Mouse (Mus musculus) midbrain, embryonic 15.5 days (tissue): ENCODE measurements around the gene Ccnd2. TPM values are rescaled to one million over a fixed set of nuclear protein-coding genes. Genes with fewer than 3 reads are reported as not detected.

Experiments
- ATAC-seq: fragments of 200-750 bp; cut with Nextera tagmentation; replicated peaks from 2 replicates; pipeline ENCODE4 v1.8.0; 2017; ENCODE audit warnings: moderate TSS enrichment
- H3K27ac ChIP-seq: fragments of 300-500 bp; sonication (generic); 2 replicates; pipeline ENCODE4 v1.5.1; 2015; ENCODE audit warnings: mild to moderate bottlenecking, inconsistent platforms
- H3K27me3 ChIP-seq: fragments of 300-500 bp; sonication (generic); replicated peaks from 2 replicates; pipeline ENCODE4 v1.6.1; 2015; ENCODE audit warnings: inconsistent platforms
- H3K36me3 ChIP-seq: fragments of 300-500 bp; sonication (generic); replicated peaks from 2 replicates; pipeline ENCODE4 v1.6.1; 2015; ENCODE audit warnings: inconsistent platforms
- H3K4me1 ChIP-seq: fragments of 300-500 bp; sonication (generic); 2 replicates; pipeline ENCODE4 v1.6.1; 2015; ENCODE audit warnings: inconsistent platforms
- H3K4me2 ChIP-seq: fragments of 300-500 bp; sonication (generic); 2 replicates; pipeline ENCODE4 v1.6.1; 2015; ENCODE audit warnings: inconsistent platforms, mild to moderate bottlenecking, moderate library complexity
- H3K4me3 ChIP-seq: fragments of 300-500 bp; sonication (generic); 2 replicates; pipeline ENCODE4 v1.5.1; 2015; ENCODE audit warnings: mild to moderate bottlenecking, inconsistent platforms
- H3K9ac ChIP-seq: fragments of 300-500 bp; sonication (generic); 2 replicates; pipeline ENCODE4 v1.6.1; 2015; ENCODE audit warnings: mild to moderate bottlenecking, inconsistent platforms
- H3K9me3 ChIP-seq: fragments of 300-500 bp; sonication (generic); 2 replicates; pipeline ENCODE4 v1.6.1; 2016; ENCODE audit warnings: inconsistent platforms
- WGBS: fragments of 180-500 bp; shearing (Covaris S2); methylation state at CpG from one replicate; pipeline ENCODE4 v1.1.7; 2015; ENCODE audit warnings: mixed read lengths; 5-methylcytosine and 5-hydroxymethylcytosine counted together
- polyA plus RNA-seq: library from polyadenylated mRNA; unstranded; fragments of >200 nt; fragmentation: Nextera tagmentation; extraction: Ambion mirVana; gene quantifications from 2 replicates; pipeline ENCODE4 v1.2.1, GENCODE M21; 2015

Ccnd2 gene
- polyA plus RNA-seq, 1 experiment from 2014 or later: 320 TPM

DNA sequence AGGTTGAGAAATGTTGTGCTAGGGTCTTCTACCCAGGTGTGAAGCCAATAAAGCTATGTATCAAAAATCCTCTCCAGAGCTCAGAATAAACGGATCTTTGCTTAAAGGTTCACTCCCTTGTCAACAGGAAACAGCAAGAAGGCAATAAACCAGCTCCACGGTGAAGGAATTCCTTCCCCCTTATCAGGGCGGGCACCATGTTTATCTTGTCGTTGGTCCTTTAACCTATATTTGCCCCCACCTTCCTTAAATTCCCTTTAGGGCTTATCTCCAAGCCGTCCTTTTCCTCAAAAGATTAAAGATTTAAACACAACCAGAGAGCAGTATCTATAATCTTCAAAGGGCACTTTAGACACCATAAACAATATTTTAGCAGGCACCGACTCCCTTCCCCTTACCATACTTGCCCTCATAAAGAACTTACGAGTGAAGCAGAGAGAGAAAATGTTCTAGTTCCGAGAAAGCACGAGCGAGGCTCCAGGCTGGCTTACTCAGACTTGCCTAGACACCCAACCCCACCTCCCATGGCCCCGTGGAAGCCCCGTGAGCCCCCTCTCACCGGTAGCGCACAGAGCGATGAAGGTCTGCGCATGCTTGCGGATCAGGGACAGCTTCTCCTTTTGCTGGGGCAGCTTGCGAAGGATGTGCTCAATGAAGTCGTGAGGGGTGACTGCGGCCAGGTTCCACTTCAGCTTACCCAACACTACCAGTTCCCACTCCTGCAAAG lies 6.4 kb downstream of the Ccnd2 start:
- no peak overlapping the region for H3K9ac ChIP-seq
- no peak overlapping the region for H3K4me2 ChIP-seq
- H3K27me3 ChIP-seq: 0 out of 2 replicates have a peak, but pooled peaks cover 6% of the 10 kb centered on the region
- ATAC-seq: no peak
- WGBS: 76% methylated on average over 20 of the region's 20 CpGs
- peaks cover 23% of the 10 kb centered on the region for H3K4me1 ChIP-seq
- H3K4me3 ChIP-seq: no peak overlapping the region
- H3K9me3 ChIP-seq: no peaks in the 10 kb centered on the region
- no peaks in the 10 kb centered on the region for H3K36me3 ChIP-seq
- no peak overlapping the region for H3K27ac ChIP-seq

DNA sequence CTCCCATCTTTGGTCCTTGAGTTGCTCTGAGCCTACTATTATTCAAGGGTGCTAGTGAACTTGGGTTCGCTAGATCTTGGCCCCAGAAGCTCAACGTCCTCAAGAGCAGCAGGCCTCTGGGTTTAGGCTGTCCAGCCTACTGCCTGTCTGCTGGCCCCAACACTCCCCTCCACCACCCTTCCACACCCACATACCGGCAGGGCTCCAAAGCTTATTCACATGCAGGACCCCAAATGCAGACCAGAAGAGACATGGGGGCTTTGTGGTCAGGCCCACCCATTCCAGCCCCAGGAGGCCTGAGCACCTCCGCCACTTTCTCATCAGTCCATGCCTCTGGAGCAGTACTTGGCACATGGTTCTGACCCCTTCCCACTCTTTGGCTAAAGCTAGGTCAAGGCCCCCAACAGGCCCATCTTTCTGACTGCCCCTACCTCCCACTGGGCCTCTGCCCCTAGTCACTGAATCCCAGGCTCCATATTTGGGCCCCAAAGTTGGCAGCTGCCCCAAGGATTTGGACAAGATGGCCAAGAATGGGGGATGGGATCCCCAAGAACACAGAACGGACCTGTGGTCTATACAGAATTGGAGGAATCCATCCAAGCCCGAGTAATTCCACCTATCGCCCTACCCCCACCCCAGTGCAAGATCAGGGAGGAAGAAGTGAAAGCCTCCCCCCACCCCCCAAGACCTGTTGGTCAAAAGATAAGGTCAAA lies 8.3 kb downstream of the Ccnd2 start:
- Histone ChIP-seq H3K36me3 (no peaks in the 10 kb centered on the region), H3K27me3 (0 out of 2 replicates have a peak, but pooled peaks cover 5% of the 10 kb centered on the region), H3K27ac (no peak overlapping the region), H3K9me3 (no peaks in the 10 kb centered on the region), H3K4me3 (no peak overlapping the region), H3K9ac (no peak overlapping the region), H3K4me1 (peaks cover 4% of the 10 kb centered on the region), H3K4me2 (no peak overlapping the region)
- WGBS: 81% methylated on average over 7 of the region's 7 CpGs
- ATAC-seq: no peak

DNA sequence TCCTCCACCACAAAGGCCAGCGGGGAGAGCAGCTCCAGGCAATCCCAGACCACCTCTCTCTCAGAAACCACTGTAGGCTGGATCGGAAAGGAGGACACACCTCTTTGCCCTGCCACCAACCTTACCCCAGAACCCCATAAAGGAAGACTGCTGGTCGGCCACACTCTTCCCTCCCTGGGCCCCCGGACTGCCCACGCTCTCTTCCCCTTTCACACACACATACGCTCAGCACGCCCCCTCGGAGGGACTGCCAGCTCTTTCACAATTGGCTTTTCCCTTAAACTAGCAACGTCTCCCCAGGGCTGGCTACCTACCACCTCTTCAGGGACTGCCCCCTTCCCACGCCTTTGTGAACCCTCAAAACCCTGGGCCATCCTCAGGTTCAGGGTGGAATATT lies 8.9 kb downstream of the Ccnd2 start:
- no peak overlapping the region for H3K4me3 ChIP-seq

DNA sequence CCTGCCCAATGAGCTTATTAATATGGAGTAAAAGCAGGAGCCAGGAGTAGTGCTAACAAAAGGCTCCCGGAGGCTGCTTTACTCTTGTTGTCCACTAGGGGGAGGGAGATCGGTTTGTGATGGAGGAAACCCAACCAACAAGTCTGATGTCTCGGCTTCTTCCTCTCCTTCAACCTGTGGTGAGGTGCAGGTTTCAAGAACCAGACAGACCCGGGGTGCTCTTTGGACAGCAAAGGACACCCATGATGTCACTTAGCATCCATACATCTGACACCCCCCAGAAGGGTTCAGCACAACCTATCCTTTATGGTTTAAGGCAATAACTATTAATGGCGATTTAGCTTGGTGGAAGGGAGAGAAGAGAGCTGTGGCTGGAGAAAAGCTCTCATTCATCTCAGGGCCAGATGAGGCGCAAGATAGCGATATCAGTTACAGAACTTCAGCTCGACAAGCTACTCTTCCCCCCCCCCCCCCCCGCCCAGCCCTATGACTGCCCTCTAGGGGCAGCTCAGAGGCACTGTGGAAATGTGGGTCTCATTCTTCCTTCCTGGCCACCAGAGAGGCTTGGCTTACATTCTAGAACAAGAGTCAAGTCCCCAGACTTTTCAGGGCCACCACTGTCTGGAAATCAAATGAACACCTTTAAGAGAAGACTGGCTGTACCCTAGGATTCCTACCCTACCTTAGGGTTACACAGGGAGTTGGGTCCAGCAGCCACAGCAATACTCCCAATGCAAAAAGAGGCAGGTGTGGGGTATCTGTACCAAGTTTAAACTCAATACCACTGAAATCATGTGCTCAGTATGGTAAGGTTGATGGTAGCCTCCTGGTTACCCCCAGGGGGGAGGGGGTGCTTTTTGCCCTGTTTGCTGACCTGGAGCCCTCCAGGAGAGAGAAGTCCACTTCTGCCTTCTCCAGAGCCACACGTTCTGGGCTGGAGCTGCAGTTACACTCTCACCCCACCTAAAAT lies 9.6 kb downstream of the Ccnd2 start:
- no peaks in the 10 kb centered on the region for H3K27me3 ChIP-seq
- ATAC-seq: peak; percentile 35; the same call in 1 of the 2 replicates
- WGBS: 20% methylated on average over 10 of the region's 10 CpGs
- no peak overlapping the region for H3K27ac ChIP-seq
- no peaks in the 10 kb centered on the region for H3K4me1 ChIP-seq
- no peaks in the 10 kb centered on the region for H3K36me3 ChIP-seq
- H3K4me3 ChIP-seq: no peak overlapping the region
- no peaks in the 10 kb centered on the region for H3K9me3 ChIP-seq
- H3K4me2 ChIP-seq: peak overlapping the region; percentile 11; the same call in 1 of the 2 replicates
- no peak overlapping the region for H3K9ac ChIP-seq

More for the DNA sequence above, 8.9 kb downstream of the Ccnd2 start:
- Histone ChIP-seq H3K27ac (no peak overlapping the region), H3K9ac (no peak overlapping the region), H3K4me2 (no peak overlapping the region), H3K4me1 (no peaks in the 10 kb centered on the region), H3K36me3 (no peaks in the 10 kb centered on the region), H3K27me3 (no peaks in the 10 kb centered on the region), H3K9me3 (no peaks in the 10 kb centered on the region)
- WGBS: 76% methylated on average over 10 of the region's 10 CpGs
- ATAC-seq: no peak

DNA sequence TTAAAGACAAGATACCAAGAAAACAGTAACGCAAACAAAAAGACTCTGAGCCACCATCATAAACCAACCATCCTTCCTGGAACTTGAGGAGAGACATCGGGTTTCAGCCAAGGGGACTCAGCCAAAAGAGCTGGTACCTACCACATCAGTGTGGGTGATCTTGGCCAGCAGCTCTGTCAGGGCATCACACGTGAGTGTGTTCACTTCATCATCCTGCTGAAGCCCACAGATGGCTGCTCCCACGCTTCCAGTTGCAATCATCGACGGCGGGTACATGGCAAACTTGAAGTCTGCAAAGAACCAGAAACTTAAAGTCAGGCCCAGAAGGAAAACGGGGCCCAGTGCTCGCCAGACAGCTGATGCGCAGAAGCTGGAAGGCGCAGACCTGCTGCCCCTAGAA lies 13.0 kb downstream of the Ccnd2 start:
- 96% methylated on average over 11 of the region's 11 CpGs for WGBS
- Histone ChIP-seq H3K9me3 (no peaks in the 10 kb centered on the region), H3K27me3 (no peaks in the 10 kb centered on the region), H3K4me1 (peaks cover 4% of the 10 kb centered on the region; the same call in 1 of the 2 replicates), H3K4me2 (no peak overlapping the region), H3K4me3 (no peak overlapping the region), H3K27ac (no peak overlapping the region), H3K9ac (no peak overlapping the region), H3K36me3 (no peaks in the 10 kb centered on the region)
- no peak for ATAC-seq

DNA sequence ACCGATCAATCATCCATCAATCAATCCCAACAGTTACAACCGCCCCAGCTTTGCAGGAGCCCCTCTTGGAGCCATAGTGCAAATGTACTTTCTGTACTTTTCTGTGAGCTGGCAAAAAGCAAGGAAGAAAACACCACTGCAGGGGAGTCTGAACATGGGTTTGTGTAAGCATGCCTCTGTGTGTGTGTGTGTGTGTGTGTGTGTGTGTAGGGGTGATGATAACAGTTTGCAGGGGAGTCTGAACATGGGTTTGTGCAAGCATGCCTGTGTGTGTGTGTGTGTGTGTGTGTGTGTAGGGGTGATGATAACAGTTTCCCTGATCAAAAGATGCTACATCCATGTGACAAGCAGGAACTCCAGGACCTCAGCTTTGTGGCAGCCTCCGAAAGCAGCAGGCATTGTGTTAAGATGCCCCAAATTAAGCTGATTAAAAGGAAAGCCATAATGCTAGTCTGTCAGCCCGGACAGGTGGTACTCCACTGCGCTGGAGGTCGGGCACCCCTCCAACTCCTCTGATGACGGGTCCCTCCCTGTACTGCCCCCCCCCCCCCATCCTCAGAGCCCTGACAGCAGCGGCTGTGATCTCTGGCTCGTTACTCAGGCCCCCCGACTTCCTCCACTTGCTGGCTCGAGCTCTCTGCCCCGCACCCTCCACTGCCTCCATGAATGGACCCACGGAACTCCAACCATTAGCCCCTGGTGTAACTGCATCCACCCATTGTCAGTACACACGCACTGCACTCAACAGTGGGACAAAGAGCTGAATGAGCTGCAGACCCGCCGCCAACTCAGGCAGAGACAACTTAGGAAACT lies 18.4 kb downstream of the Ccnd2 start:
- Histone ChIP-seq H3K4me1 (peaks cover 21% of the 10 kb centered on the region), H3K4me2 (peak overlapping the region; percentile 49), H3K9me3 (no peaks in the 10 kb centered on the region), H3K27ac (0 out of 2 replicates have a peak overlapping the region, but pooled peaks have one; percentile 14), H3K36me3 (no peaks in the 10 kb centered on the region), H3K27me3 (no peaks in the 10 kb centered on the region), H3K9ac (peak overlapping the region; percentile 21; the same call in 1 of the 2 replicates), H3K4me3 (peak overlapping the region; percentile 22)
- WGBS: 16% methylated on average over 16 of the region's 16 CpGs
- ATAC-seq: peak; percentile 87

DNA sequence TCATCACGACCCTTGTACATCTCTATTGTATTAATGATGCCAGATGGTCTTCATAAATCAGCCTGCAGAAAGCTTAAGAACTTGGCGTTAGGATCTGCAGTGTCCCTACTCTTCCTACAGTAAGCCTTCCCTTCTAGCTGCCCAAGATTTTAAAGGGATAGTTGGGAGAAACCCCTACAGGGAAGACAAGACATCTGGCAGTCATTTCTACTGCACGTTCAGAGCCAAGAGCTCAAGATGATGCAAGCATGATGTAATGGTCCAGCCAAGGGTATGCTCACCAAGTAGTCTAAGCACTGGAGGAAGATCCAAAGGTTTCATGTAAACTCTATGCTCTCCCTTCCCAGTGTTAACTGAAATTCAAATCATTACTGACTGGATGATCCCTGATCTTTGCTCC lies 19.3 kb downstream of the Ccnd2 start:
- no peaks in the 10 kb centered on the region for H3K36me3 ChIP-seq
- H3K4me1 ChIP-seq: peaks cover 21% of the 10 kb centered on the region
- WGBS: 65% methylated on average over 3 of the region's 3 CpGs
- H3K4me2 ChIP-seq: no peak overlapping the region
- no peak overlapping the region for H3K9ac ChIP-seq
- no peaks in the 10 kb centered on the region for H3K9me3 ChIP-seq
- no peak overlapping the region for H3K4me3 ChIP-seq
- H3K27ac ChIP-seq: no peak overlapping the region
- no peak for ATAC-seq
- H3K27me3 ChIP-seq: no peaks in the 10 kb centered on the region

DNA sequence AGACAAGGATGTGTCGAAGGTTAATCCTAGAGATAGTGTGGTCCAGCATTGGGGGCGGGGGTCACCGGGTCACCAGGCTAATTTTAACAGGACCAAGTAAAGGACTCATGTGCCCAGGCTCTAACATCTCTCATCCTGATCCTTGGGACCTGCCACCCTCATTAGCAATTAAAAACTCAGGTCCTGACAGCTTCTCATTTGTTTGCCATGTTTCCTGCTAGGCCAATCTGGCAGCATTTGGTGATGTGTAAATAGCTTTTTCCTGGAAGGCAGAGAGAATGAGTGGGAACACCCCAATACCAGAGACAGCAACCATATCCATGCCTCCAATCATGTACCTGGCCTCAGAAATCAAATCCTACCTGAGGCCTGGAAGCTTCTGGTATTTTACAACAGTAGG lies 20.0 kb downstream of the Ccnd2 start:
- Histone ChIP-seq H3K4me3 (no peak overlapping the region), H3K36me3 (no peaks in the 10 kb centered on the region), H3K9ac (no peak overlapping the region), H3K27ac (no peak overlapping the region), H3K9me3 (no peaks in the 10 kb centered on the region), H3K27me3 (no peaks in the 10 kb centered on the region), H3K4me2 (no peak overlapping the region), H3K4me1 (peaks cover 21% of the 10 kb centered on the region)
- ATAC-seq: no peak
- 79% methylated on average over 3 of the region's 3 CpGs for WGBS

DNA sequence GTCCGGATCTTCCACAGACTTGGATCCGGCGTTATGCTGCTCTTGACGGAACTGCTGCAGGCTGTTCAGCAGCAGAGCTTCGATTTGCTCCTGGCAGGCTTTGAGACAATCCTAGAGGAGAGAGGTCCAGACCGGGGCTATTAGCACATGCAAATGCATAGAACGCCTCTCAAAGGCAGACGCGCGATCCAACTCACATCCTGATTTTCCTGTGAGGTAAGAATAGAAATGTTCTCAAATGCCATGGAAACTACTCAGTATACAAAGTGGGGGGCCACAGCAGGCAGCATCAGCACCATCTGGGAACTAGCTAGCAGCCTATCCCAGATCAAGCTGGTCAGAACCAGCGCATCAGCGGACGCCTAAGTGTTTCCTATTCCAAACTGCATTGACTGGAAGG lies 21.6 kb downstream of the Ccnd2 start:
- 0 out of 2 replicates have a peak, but pooled peaks have one; percentile 32 for ATAC-seq
- Histone ChIP-seq H3K36me3 (no peaks in the 10 kb centered on the region), H3K27me3 (no peaks in the 10 kb centered on the region), H3K27ac (no peak overlapping the region), H3K9ac (no peak overlapping the region), H3K4me1 (peaks cover 21% of the 10 kb centered on the region), H3K4me3 (no peak overlapping the region), H3K4me2 (no peak overlapping the region), H3K9me3 (no peaks in the 10 kb centered on the region)
- 48% methylated on average over 13 of the region's 13 CpGs for WGBS

DNA sequence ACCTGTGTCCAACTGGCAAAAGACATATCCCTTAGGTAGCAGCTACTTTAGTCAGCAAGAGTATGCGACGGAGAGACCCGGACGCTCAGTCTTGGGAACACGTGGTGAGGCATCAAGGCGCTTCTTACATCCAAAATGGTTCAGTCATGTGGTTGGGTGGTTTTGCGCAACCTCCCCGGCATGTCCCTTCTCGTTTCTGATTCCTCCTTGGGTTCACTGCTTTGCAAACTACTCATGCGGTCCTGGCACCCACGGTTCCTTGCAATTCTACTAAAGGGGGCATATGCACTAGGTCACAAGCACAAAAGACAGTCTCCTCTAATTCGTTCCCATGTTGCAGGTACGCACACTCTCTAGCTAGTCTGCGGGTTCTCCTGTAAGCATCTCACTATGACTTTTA lies 22.3 kb downstream of the Ccnd2 start:
- Histone ChIP-seq H3K9me3 (no peaks in the 10 kb centered on the region), H3K27ac (no peak overlapping the region), H3K9ac (no peak overlapping the region), H3K4me2 (no peak overlapping the region), H3K36me3 (no peaks in the 10 kb centered on the region), H3K4me3 (no peak overlapping the region), H3K4me1 (peaks cover 21% of the 10 kb centered on the region), H3K27me3 (no peaks in the 10 kb centered on the region)
- WGBS: 89% methylated on average over 14 of the region's 14 CpGs
- no peak for ATAC-seq

DNA sequence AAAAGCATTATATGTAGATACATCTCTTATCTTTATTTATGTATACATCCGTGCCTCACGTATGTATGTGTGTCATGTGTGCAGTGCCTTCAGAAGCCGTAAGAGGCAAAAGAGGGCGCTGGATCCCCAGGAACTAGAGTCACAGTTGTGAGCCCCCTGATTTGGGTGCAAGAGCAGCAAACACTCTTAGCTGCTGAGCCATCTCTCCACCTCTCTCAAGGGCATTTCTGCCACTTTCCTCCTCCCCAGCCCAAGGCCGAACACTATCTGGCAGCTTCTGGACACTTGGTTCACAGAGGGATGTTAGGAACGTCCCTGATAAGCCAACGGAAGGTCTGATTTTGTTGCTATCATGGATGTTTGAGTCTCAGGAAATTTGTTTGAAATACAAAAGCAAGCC lies 28.5 kb downstream of the Ccnd2 start:
- Histone ChIP-seq H3K36me3 (no peaks in the 10 kb centered on the region), H3K4me3 (no peak overlapping the region), H3K4me2 (no peak overlapping the region), H3K9me3 (no peaks in the 10 kb centered on the region), H3K27me3 (no peaks in the 10 kb centered on the region), H3K9ac (no peak overlapping the region), H3K27ac (no peak overlapping the region), H3K4me1 (no peaks in the 10 kb centered on the region)
- ATAC-seq: no peak
- WGBS: 88% methylated on average over 7 of the region's 7 CpGs
